Mouse (Mus musculus): ENCODE measurements at regions not wholly inside any gene's neighbourhood (a gene's known extent, or its start where the extent isn't known, plus 50 kb on each side); places are given as distances from the start of the nearest gene placed in this dataset.

DNA sequence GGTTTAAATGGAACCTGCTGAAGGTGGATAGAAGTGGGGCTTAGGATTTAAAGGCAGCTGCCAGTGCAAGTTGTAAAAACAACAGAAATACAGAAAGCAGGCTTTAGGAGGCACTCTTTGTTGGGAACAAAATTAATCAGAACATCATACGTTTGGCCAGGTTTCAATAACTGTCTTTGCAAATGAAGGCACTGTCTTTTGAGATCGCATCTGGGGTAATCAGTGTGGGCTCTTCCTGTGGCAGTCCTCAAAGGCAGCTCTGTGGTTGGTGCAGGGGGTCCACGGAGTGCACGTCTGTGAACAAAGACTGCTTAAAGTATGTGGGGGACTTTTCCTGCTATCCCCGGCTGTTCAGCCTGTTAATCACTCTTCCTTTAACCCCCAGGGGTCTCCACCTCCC lies 654.5 kb downstream of the Tmem132b start:
- TF ChIP-seq CTCF (IDR thresholded peaks at IDR 0.05; ENCODE audit: low read depth, low read length) (no peak), POLR2AphosphoS5 (IDR thresholded peaks at IDR 0.05; ENCODE audit: insufficient replicate concordance, low read depth, low read length) (no peak), TAL1 (conservative IDR thresholded peaks at IDR 0.05; ENCODE audit: low read depth, low read length) (no peak), GATA1 (IDR thresholded peaks at IDR 0.05; ENCODE audit: borderline replicate concordance, low read length) (no peak), GATA2 (IDR thresholded peaks at IDR 0.05; ENCODE audit: borderline replicate concordance, low read depth, low read length) (no peak)
